Mouse (Mus musculus) ES-E14 (cell line): Measurements from ENCODE around the gene Popdc2.

Experiments
- CHD2 ChIP-seq: IDR thresholded peaks from 2 replicates; pipeline ENCODE4 v1.6.1; 2014; ENCODE audit warnings: mild to moderate bottlenecking, low read depth, low read length, inconsistent platforms
- ZC3H11A ChIP-seq: IDR thresholded peaks from 2 replicates; pipeline ENCODE4 v1.6.1; 2012; ENCODE audit warnings: low read depth, mild to moderate bottlenecking, inconsistent platforms, low read length, borderline replicate concordance

DNA sequence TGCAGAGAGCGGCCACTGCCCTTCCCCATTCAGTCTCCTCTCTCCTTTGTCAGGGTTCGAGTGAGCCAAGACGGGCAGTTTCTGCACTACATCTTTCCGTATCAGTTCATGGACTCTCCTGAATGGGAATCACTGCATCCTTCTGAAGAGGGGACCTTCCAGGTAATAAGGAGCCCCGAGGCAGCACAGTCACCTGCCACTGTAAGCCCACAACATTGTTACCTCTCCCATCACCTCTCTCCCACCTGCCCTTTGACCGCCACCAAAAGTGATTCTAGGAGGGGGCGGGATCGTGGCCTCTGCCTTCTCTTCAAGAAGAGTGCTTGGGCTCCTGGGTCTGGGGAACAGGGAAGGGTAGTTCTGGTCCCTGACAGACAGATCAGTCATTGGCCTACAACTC is 7.4 kb downstream of the Popdc2 start:
- no peak for TF ChIP-seq CHD2
- no peak for TF ChIP-seq ZC3H11A
